Mouse (Mus musculus) activated CD4-positive, CD25-positive, alpha-beta regulatory T cell, adult 4 months (primary cell): ENCODE data around the gene Tfeb. TPM values are rescaled to one million over a fixed set of nuclear protein-coding genes. Genes with fewer than 3 reads are reported as not detected.

Experiments
- ATAC-seq: one replicate; pipeline ENCODE4 v1.8.0; 2017
- polyA plus RNA-seq, 2 experiments: library from polyadenylated mRNA; unstranded; fragments of 100-300 nt; shearing (Covaris generic); gene quantifications; one replicate each; pipeline ENCODE4 v1.2.1; 2017

Tfeb gene
- polyA plus RNA-seq, 2 experiments from 2014 or later, result 8.7 to 14.9 TPM

DNA sequence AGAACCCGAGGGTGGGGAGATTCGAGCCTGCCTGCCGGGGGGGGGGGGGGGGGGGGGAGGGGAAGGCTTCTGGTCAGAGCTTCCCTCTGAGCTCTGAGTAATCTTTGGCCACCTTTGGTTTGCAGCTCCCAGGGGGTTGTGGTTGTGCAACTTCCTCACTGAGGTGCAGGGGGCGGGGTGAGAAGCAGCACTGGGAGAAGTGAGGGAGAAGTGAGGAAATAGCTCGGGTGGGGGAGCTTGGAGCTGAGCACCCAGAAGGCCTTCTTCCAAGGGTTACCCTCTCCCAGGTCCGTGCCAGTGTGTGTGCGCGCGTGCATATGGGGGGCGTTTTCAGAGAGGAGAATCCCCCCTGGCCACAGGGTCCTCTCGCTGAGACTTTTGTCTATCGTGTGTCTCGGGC, 17.4 kb downstream of the Tfeb start:
- no peak for ATAC-seq

DNA sequence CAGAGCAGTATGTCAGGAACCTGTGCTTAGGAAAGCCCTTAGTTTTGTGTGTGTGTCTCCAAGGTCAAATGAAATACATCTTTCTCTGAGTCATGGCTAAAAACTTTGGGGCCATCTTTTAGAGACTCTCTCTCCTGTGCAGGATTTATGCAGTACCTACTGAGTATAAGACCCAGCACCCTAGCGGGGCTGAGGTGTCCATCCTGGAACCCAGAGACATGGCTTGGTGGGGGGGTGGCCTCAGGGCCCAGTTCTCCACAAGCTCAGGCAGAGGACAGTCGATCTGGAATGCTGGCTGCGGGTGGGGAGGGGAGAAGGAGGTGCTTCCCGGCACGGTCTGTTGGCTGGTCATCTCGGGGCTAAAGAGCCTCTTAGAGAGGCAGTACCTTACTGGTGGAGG, 19.5 kb downstream of the Tfeb start:
- ATAC-seq, result no peak

DNA sequence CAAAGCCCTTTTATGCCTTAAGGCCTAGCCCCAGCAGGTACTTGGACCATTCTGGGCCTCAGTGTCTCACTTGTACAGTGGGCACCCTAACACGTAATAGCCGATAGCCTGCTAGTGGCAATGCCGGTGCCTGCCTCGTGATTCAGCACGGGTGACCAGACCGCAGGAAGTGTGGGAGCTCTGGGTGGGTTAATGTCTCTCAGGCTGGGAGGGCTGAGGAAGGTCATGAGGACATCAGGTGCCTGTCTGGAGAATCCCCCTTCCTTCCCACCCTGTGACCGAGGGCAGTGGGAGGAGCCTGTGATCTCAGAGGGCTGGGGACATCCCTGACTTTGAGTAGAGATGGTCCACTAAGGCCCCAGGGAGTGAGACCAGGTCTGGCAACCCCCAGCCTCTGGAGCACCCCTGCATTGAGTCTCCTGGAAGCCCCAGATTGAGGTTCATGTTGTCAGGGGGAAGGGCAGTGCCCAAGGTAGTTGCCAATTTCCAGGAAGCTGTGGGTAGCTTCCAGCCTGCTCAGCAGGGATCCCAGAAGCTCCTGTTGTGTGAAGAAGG, 20.3 kb downstream of the Tfeb start:
- ATAC-seq, result no peak

DNA sequence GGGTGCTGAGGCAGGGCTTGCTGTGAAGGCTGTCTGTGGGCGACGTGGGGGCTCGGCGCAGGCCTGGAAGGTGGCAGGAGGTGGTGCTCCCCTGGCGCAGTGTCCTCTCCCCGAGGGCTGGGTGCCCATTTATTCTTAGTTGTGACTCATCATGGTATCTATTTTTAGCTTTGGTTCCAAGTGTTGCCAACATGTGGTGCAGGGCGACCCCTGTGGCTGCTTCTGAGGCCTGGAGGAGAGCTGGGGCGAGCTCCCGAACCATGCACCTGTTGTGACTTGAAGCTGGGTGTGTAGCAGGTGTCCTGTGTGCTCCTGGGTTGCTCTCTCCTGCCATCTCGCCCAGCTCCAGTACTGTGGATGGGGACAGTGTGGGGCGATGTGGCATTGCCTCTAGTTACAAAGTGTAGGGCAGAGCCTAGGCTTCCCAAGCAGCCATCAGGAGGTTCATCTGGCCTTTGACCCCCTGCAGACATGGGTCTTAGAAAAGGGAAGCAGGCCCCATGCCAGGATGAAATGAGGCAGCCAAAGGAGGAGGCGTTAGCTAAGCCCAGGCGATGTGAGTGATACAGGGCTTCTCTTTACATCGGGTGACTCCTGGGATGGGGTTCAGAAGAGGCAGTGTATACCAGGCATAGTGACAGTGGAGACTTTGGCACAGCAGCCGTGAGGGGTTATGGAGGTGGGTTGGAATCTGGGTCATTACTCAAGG, 23.0 kb downstream of the Tfeb start:
- no peak for ATAC-seq

DNA sequence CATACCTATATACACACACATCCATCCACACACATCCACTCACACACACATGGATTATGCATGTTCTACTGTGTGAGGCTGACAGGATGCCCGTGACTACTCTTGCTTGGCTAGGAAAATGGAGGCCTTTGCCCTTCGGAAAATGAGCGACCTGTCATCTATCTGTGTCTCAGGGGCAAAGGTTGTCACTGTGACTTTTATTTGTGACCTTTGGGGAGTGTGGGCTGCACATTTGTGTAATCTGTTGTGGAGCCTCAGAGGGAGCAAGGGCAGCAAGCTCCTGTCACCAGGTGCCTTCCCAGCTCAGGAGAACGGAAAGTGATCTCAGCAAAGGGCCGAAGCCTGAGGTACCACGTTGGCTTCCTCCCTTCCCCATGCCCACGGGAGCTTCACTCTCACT, 25.2 kb downstream of the Tfeb start:
- ATAC-seq, result no peak

DNA sequence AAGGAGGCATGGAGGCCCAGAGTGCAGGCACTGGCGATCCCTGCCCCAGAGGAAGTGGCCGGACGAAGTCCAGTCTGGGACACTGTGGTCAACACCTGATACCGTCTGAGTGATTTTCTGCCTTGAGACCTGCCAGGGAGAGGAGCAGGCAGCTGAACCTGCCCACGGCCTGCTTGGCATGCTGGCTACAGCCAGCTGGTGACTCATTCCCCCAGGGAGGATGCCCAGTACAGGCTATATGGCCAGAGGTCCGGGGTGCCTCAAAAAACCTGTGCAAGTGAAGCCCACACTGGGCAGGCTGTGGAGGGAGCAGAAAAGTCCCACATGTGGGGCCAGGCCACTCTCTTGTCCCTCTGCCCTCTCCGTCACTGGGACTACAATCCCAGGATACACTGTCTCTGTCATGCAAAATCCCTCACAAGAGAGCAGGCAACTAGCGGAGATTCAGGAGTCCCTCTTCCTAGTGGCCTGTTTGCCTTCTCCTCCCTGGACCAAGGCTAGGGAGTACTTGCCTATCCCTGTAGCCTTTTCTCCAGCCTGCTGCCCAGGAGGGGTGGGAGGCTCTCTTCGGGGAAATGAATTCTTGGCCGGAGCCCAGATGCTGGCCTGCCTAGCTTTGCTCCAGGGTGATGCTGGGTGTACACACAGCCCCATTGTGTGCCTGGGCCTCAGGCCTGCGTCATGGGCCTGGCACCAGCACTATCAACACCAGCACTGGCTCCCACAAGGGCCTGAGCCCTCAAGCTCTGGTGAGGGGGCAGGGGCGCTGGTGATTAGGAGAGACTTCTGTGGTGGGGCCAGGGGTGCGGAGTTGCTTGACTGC, 25.9 kb downstream of the Tfeb start:
- no peak for ATAC-seq

DNA sequence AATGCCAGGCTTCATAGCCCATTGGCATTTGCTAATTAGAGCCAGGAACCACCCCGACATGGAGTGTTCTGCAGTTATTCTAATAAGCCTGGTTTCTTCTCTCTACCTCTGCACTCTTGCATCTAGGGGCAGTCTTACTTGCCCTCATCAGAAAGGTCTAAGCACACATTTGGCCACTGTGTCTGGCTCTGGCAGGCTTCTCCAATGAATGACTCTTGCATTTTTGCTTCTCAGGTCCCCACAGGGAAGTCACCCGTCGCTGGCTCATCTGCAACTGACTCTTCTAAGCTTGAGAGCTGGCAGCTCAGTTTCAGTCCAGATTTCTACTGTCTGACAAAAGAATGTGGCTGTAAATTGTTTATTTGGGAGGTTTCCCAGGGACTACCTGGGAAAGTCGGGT, 29.2 kb downstream of the Tfeb start:
- ATAC-seq, result no peak

DNA sequence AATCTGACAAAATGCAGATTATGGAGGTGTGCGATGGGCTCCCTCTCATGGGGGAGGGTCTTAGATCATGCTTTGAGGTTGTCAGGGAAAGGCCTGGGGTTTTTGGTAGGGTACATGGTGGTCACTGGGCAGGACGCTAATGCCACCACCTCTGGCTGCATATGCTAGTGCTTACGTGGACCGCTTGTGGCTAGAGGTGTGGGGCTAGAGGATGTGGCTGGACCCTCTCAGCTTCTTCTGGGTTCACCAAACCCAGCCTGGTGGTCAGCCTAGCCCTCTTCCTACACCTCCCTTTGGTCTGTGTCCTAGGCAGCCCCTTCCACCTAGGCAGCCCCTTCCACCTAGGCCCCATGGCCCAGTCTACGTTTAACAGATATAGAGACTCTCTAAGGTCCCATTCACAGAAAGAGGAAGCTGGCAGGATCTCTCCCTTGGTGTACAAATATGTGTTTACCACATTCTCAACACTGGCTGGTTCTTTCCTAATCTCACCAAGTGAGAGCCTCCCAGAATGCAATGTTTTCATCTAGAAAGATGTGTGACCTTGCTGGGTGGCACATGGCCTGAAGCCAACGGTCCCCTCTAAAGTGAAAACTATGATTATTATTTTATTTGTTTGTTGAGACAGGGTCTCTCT, 29.7 kb downstream of the Tfeb start:
- no peak for ATAC-seq

DNA sequence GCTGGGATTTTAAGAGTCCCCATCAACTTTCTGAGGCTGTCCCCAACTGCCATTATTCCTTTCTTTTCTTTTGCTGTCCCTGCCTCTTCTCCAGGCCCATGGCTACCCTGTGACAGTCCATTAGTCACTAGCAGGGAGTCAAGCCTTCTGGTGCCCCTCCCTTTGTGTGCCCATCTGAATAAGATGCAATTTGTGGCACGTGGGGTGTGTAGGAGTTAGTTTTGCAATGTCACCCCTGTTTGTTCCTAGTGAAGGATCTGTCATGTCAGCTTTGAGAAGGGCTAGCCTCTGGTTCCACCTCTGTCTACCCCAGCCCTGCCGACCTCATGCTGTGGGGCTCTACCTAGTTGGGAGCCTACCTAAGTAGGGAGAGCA, 30.2 kb downstream of the Tfeb start:
- no peak for ATAC-seq

DNA sequence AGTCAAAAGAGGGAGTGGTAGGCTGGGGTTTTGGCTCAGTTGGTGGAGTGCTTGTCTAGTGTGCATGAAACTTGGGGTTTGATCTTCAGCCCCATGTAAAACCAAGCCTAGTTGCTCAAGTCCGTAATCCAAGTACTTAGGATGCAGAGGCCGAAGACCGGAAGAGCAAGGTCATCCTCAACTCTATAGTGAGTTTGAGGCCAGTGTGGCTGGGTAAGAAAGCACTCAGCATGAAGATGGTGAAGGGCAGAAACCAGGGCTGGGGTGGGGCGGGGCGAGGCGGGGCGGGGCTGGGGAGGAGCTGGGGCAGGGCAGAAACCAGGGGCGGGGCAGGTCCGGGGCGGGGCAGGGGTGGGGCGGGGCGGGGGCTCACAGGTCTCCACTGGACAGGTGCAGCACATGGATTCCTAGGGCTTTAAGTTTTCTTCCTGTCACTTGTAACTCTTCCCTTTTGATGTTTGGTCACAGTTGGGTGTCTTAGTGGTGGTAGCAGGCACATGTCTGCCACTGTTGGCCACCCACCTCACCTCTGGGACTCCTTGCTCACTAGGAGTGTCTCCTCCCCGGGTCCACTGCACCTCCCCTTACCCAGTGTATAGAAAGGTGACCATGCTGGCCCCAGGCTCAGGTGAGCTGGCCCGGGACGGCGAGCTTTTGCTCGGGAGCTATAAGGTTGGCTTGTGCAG, 30.8 kb downstream of the Tfeb start:
- no peak for ATAC-seq

DNA sequence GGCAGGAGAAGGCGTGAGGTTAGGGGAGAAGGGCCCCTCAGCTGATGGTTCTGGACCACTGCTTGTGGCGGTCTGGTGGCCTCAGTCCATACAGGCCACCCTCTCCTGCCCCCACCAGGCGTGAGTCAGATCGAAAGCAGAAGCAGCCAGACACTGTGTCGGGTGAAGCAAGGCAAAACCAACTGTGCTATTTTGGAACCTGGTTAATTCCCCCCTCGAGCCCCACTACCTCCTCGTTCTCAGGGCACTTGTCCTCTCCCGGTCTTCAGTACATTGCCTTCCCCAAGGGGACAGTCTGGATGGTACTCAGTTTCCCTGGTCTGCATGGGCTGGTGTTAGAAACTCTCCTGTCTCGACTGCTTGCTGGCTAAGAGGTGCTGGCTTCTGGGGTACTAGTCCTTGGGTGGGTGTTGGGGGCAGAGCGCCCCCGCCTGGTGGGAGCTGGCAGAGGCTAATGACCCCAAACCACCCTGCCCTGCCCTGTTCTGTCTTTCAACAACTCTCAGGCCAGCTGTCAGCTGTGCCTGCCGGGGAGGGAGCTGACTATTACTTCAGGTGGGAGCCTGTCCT, 32.0 kb downstream of the Tfeb start:
- ATAC-seq, result no peak

DNA sequence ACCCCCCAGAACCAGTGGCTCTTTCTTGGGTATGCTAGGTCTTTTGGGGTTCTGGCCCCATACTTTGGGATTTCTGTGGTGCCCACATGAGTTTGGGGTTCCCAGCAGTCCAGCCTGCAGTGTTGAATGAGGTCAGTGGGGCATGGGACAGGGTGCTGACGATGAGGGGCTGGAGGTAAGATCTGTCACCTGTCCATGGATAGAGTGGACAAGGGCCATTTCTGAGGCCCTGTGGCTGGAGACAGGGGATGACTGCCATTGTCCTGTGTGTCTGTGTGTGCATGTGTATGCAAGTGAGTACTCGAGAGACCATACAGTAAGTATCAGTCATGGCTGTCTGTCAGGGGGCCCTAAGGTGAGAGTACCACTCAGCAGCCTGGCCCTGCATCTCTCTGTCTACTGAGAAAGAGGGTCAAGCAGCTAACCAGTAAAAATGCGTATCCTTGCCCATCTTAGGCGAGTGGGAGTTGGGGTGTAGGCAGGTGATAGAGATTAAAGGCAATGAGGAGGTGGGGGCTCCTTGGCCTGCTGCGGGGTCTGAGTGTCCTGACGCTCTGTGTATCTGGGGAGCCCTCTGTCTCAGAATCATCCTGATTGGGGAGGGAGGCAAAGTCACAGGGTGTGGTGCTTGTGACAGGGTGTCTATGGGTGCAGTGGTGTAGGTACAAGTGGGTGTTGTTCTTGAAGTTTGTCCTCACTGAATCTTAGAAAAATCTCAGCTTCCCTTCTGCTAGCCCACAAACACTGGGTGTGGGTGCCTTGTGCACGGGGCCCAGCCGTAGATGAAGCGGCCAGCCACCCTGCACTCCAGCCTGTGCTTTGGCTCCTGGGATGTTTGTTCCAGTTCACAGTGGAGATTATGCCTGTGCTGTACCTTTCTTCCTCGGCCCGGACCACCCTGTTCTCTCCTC, 32.8 kb downstream of the Tfeb start:
- ATAC-seq, result no peak

DNA sequence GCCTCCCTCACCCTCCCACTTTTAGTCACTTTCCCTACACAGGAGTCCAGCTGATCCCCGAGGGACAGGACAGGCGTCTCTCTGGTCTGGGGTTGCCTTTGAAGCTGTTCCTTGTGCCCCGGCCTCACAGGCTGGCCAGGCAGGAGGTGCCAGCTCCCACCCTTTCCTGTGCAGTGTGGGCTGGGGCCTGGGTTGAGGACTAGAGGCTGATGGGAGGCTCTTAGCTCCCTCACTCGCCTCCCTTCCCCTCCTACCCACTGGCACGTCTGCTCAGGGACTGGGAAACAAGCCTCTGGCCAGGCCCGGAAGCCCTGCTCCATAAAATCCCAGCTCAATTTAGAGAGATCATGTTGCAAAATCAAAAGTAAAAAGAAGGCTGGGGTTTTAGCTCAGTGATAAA, 36.8 kb downstream of the Tfeb start:
- no peak for ATAC-seq

DNA sequence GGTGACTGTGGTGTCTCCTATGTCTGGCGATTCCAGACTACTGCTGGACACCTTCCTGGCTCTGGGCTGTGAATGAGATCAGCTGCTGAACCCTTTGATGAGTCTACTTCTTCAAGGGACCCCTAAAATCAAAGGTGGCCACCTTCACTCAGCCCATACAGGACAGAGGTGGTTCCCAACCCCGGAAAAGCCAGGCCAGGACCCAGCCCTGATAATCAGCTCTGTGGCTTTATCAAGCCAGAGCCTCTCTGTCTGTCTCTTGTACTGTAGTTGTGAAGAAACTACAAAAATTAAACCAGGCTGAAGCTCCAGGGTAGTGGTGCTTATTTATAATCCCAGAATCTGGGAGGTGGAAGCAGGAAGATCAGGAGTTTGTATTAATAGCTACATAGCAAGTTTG, 40.3 kb downstream of the Tfeb start:
- ATAC-seq, result no peak

DNA sequence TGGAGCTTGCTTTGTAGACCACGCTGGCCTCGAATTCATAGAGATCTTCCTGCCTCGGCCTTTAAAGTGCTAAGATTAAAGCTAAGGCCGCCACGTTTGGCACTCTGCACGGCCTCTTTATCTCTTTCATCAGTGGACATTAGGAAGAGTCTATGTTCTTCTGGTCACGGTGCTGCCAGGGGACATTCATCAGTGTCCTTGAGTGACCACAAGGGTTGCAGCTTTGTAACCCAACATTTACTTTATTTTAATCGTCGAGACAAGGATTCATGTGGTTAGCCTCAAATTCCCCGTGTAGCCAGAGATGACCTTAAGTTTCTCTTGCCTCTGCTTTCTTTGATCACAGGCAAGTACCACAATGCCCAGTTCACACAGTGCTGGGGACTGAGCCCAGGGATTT, 43.6 kb downstream of the Tfeb start:
- no peak for ATAC-seq

DNA sequence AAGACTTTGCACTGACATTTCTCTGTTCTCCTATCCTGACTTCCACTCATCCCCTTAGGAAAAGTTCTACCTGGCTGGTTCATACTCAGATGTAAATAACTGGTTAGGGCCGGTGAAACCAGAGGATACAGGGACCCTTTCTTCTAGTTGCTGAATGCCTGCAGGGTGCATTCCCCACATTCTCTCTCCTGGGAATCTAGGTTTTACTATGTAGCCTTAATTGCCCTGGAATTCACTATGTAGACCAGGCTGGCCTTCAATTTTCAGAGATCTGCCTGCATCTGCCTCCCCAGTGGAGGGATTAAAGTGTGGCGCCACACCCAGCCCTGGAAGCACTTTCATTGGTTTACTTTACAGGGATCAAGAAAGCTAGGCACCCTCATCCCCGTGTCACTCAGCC, 45.7 kb downstream of the Tfeb start:
- no peak for ATAC-seq

DNA sequence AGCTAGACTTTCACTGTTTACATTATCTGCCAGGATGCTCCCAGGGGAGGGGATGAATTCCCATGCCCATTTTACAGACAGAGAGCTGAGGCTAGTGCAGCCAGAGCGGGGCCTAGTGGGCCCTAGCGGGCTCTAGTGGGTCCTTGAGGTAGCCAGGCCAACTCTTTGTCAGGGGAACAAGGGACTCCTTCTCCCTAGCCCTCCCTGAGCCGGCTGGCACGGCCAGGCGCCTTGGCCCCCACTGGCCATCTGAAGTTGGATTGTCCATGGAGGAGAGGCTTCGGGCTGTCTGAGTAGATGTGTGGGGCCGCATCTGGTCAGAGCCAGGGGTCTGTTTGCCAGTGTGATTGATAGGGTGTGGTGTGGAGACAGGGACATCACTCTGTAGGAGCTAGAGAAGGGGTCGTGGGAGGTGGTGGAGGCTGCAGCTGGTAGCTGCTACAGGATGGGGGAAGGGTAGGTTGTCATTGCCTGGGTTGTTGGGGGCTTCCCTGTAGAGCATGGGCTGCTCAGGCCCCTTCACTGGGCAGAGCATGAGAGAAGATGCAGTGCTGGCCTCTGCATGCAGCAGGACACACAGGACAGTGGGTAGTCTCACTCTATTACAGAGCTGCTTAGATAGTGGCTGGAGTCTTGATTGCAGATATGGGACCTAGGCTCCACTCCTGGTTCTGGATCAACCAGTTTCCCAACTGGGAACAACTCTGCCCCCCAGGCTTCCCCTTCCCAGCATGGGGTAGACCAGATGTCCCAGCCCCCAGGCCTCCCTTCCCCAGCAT, 46.8 kb downstream of the Tfeb start:
- ATAC-seq, result no peak

DNA sequence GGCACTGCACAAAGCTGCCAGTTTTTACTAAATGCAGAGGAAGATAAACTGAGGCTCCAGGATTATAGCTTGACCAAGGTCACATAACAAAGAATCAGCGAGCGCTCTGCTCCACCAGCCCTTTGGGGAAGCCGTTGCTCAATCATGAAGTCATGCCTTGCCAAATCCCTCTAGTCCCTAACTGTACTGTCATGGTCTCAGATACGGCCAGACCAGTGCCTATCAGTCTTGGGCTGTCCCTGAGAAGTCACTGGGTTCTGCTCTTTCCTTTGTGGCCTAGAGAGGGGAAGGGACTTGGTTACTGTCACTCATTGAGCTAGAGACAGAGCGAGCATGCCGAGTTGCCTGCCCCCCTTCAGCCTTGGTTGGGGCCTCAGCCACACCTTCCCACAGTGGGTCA, 47.6 kb downstream of the Tfeb start:
- no peak for ATAC-seq

DNA sequence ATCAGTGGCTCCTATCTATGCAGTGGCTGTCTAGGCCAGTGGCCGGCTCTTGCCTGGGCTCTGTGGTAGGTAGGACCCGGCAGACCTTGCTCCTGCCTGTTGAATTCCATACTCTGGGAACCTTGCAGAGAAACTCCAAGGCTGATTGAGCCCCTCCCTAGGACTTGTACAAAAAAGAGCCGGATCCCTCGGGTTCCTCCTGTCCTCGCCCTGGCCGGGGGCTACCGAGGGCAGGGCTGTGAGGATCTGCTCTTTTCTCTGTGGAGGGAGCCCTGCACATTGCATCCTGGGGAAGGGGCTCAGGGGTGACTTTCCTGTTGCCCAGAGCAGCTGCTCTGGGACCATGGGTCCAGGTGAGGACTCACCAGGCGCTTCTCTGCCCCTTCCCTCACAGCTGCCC, 50.8 kb downstream of the Tfeb start:
- no peak for ATAC-seq

DNA sequence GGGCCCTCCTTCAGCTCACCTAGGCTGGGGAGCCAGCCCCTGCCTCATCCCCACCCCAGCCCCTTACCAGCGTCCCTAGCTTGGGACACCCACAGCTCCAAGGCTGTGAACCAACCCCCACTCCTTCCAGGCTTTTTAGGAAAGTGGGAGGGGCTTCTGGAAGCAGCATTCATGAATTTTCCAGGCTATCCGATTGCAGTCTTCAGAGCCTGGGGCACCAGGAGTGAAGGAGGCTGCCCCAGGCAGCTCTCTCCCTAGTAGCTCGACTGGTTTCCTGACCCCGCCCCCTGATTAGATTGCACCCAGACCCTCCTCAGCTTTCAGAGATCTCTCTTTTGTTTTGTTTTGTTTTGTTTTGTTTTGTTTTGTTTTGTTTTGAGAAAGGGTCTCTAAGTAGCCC, 51.5 kb downstream of the Tfeb start:
- ATAC-seq, result no peak

DNA sequence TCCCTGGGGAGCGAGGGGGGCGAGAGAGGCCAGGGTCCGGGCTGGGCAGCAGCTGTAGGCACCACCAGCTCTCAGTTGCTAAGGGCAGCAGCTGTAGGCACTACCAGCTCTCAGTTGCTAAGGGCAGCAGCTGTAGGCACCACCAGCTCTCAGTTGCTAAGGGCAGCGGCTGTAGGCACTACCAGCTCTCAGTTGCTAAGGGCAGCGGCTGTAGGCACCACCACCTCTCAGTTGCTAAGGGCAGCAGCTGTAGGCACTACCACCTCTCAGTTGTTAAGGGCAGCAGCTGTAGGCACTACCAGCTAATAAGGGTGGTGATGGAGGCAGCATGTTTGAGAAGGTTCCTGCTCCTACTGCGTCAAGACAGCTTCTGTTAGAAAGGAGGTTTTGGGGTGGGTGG, 52.2 kb downstream of the Tfeb start:
- no peak for ATAC-seq
